In genomic region chr11:103011206-103011497, GRCm38 (mm10) we compare ENCODE assay signal across 17 mouse cellular contexts.
"Had no signal": no experiment of that assay in that cellular context is flagged by ENCODE, and none has a peak within 500 bp of the region (broad histone marks: within the 10 kb centered on the region; RNA-seq: fewer than 3 reads in every experiment).

No protein-coding gene starts in this region.

- DNase-seq: kidney, adult 18-20 months; kidney, adult 9 months; kidney, postnatal 14 days; kidney, postnatal 4 days; layer of hippocampus, postnatal 36 days; lung, embryonic 14.5 days; retina, postnatal 1 day; right cerebral cortex, postnatal 25 days; spleen, adult 18-20 months; thymus, postnatal 36 days had no signal

- H3K36me3 ChIP-seq: midbrain, embryonic 15.5 days; stomach, embryonic 15.5 days had no signal

- H3K4me2 ChIP-seq: lung, embryonic 14.5 days; midbrain, embryonic 12.5 days; midbrain, embryonic 15.5 days; neural tube, embryonic 12.5 days; stomach, embryonic 15.5 days had no signal

- H3K27me3 ChIP-seq: midbrain, embryonic 12.5 days; midbrain, embryonic 15.5 days; neural tube, embryonic 12.5 days; stomach, embryonic 15.5 days had no signal

- H3K27ac ChIP-seq: left cerebral cortex, adult 2 months; macrophage; midbrain, embryonic 12.5 days; midbrain, embryonic 15.5 days; neural tube, embryonic 12.5 days; stomach, embryonic 15.5 days had no signal

- ATAC-seq: lung, postnatal 0 days; midbrain, embryonic 15.5 days had no signal

- H3K9me3 ChIP-seq: midbrain, embryonic 12.5 days; midbrain, embryonic 15.5 days; neural tube, embryonic 12.5 days; stomach, embryonic 15.5 days had no signal

- H3K9ac ChIP-seq: lung, embryonic 14.5 days; midbrain, embryonic 12.5 days; midbrain, embryonic 15.5 days; neural tube, embryonic 12.5 days; stomach, embryonic 15.5 days had no signal

- H3K4me3 ChIP-seq: left cerebral cortex, adult 2 months; midbrain, embryonic 12.5 days; midbrain, embryonic 15.5 days; neural tube, embryonic 12.5 days; stomach, embryonic 15.5 days had no signal
